22 mouse cellular contexts compared by ENCODE assay signal in the genomic region with DNA sequence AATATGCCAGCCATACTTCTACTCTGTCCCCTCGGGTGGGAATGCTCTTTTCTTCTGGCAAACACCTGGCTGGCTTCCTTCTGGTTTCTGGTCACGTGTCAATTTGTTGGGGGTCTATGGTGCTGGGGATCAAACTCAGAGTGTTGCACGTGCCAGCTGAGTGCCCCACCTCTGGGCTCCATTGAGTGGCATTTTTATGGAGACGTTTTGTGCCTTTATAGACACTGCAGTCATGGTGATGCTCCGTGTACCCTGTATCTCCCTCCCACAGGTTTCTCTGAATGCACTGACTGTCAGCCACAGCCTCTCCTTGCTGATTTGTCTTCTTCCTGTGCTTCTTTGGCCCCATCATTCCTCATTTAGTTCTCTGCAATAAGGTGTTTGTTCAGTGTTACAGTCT. TPM values are rescaled to one million over a fixed set of nuclear protein-coding genes. Genes with fewer than 3 reads are reported as not detected.
"Had no signal": no experiment of that assay in that cellular context is flagged by ENCODE, and none has a peak within 500 bp of the region (broad histone marks: within the 10 kb centered on the region; RNA-seq: fewer than 3 reads in every experiment).

No protein-coding gene starts in this region.

- H3K9ac ChIP-seq: limb, embryonic 13.5 days; liver, embryonic 12.5 days; liver, embryonic 15.5 days; lung, embryonic 15.5 days; stomach, embryonic 15.5 days had no signal

- H3K27me3 ChIP-seq: limb, embryonic 13.5 days; liver, embryonic 12.5 days; liver, embryonic 15.5 days; lung, embryonic 15.5 days; stomach, embryonic 15.5 days had no signal

- H3K27ac ChIP-seq: left cerebral cortex, adult 2 months; limb, embryonic 10.5 days; limb, embryonic 13.5 days; liver, embryonic 12.5 days; liver, embryonic 15.5 days; lung, embryonic 15.5 days; stomach, embryonic 15.5 days had no signal

- H3K4me2 ChIP-seq: limb, embryonic 13.5 days; liver, embryonic 12.5 days; liver, embryonic 15.5 days; lung, embryonic 15.5 days; midbrain, embryonic 11.5 days; stomach, embryonic 15.5 days had no signal

- H3K9me3 ChIP-seq: limb, embryonic 10.5 days; liver, embryonic 12.5 days; liver, embryonic 15.5 days; lung, embryonic 15.5 days; stomach, embryonic 15.5 days had no signal

- ATAC-seq: intestine, embryonic 16.5 days; liver, embryonic 12.5 days had no signal

- H3K4me1 ChIP-seq: limb, embryonic 10.5 days; limb, embryonic 13.5 days; liver, embryonic 12.5 days; liver, embryonic 15.5 days; lung, embryonic 15.5 days; stomach, embryonic 15.5 days had no signal

- DNase-seq: kidney, adult 18-20 months; kidney, postnatal 36 days; layer of hippocampus, postnatal 36 days; liver; lung, adult 18-20 months; lung, postnatal 10 days; lung, postnatal 36 days; midbrain, embryonic 14.5 days; right cerebral cortex, postnatal 14 days; spleen, adult 18-20 months; thymus, postnatal 25 days had no signal

- H3K4me3 ChIP-seq: left cerebral cortex, adult 2 months; limb, embryonic 10.5 days; limb, embryonic 13.5 days; liver, embryonic 12.5 days; liver, embryonic 15.5 days; lung, embryonic 15.5 days; stomach, embryonic 15.5 days had no signal

RNA-seq across cellular contexts. Expression of a gene that starts 34.5 kb away (rescaled TPM):
- total RNA-seq: megakaryocyte progenitor cell, adult 5-6 weeks; megakaryocyte-erythroid progenitor cell, adult 5-6 weeks had no signal
- polyA plus RNA-seq: liver, embryonic 12.5 days had no signal
